Mouse (Mus musculus) activated CD4-positive, CD25-positive, alpha-beta regulatory T cell, adult 9 weeks (primary cell): Measurements from ENCODE around the gene Cdk6. TPM values are rescaled to one million over a fixed set of nuclear protein-coding genes. Genes with fewer than 3 reads are reported as not detected.

Experiments used
- polyA plus RNA-seq: library from polyadenylated mRNA; unstranded; fragments of 100-300 nt; shearing (Covaris generic); gene quantifications from one replicate; pipeline ENCODE4 v1.2.1, GENCODE M21; 2017

The Cdk6 gene
- 16.5 TPM for polyA plus RNA-seq

DNA sequence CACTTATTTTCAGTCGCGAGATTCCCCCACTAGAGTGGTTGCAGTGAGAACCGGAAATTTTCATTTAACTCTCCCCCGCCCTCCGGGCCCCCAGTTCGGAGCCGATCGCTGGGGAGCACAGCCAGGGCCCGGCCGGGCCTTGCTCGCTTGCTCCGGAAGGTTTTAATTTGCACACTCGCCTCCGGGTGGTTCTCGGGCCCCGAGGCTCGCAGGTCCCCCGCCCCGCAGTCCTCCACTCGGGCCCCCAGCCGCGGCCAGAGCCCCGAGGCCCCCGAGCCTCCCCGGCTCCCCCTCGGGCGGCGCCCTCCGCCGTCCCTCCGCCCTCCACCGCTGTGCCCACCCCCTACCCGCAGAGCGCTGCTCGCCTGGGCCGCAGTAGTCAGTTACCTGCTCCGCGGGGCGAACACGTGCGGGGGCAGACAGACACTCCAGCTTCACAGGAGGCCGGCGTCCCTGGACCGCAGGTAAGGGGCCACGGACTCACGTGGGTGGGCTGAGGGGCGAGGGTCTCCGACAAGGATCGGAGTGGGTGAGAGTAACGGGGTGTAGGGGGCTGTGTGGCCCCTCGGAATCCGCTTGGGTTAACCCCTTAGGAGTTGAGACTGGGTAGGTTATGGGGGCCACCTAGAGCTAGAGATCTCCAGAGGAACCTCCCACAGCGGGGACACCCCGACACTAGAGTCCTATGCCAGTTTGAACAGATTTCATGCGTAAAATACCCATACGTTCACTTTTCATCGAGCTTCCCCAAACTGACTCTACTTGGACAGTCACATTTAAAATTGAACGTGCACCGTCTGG lies at the start of gene Cdk6:
Cdk6 (plus strand) TSS at position 375 of the 801 bp plus-strand sequence.

DNA sequence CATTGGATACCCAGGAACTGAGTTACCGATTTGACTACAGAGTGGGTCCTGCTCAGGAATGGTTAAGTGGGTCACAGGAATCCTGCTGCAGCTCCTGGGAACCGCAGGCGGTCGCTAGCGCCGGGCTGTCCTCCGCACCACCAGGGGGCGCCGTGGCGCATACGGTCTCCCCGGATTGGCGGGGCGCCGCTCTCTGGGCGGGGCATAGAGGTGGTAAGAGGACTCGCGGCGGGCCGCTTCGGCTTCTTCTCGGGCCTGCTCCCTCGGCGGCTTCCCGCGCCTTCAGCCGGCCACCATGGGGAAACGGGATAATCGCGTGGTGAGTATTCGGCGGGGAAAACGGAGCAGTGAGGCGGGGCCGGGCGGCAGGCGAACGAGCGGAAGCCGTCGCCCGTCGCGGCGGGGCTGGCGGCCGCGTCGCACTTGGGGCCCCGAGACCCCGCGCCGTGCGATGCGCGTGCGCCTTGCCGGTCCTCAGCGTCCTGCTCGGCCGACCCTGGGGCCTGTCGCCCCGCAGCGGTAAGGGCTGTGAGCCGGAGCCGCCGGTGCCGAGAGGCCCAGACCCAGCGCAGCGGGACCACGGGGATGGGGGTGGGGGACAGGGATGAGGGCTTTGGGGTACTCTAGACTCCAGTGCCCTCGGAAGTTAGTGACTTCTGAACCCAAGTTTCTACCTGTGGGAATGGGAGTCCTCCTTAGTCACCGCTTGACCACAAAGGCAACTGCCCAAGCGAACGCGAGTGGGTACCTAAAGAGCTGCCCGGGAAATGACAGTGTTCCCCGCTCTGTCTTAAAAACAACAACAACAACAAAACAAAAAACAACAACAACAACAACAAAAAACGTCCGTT lies 202.6 kb downstream of the Cdk6 start, which contains the start of gene Fam133b:
Fam133b (plus strand) TSS at position 205 of the 851 bp plus-strand sequence.

DNA sequence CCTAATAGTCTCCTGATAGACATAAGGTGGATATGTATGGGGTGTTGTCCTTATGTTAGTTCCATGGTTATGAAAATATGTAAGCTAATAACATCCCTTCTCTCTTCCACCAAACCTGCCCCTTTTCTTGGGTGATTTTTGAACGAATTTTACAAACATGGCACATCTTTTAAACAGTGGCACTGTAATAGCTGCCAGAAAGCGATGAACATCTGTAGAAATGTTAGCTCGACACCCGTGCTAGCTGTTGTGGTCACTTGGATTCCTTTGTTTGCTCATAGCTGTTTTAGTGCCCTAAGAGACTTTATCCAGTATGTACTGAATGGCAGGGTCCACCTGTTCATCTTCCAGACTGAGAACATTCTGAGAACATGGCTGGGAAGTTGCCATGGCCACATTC lies 230.0 kb downstream of the Cdk6 start, which contains the start of gene 1700109H08Rik:
1700109H08Rik (plus strand) TSS at position 301 of the 400 bp plus-strand sequence.

Other genes with a start within 250 kb of the Cdk6 start
- gene Fam133b, start 202.3 kb downstream of the Cdk6 start, polyA plus RNA-seq: 32.1 TPM
- 10.5 TPM for gene 1700109H08Rik, start 230.1 kb downstream of the Cdk6 start, polyA plus RNA-seq